Mouse (Mus musculus): ENCODE measurements around the gene Bcs1l. TPM values are rescaled to one million over a fixed set of nuclear protein-coding genes. Genes with fewer than 3 reads are reported as not detected.

The Bcs1l gene
- polyA plus RNA-seq, 1 experiment: 17.3 TPM

DNA sequence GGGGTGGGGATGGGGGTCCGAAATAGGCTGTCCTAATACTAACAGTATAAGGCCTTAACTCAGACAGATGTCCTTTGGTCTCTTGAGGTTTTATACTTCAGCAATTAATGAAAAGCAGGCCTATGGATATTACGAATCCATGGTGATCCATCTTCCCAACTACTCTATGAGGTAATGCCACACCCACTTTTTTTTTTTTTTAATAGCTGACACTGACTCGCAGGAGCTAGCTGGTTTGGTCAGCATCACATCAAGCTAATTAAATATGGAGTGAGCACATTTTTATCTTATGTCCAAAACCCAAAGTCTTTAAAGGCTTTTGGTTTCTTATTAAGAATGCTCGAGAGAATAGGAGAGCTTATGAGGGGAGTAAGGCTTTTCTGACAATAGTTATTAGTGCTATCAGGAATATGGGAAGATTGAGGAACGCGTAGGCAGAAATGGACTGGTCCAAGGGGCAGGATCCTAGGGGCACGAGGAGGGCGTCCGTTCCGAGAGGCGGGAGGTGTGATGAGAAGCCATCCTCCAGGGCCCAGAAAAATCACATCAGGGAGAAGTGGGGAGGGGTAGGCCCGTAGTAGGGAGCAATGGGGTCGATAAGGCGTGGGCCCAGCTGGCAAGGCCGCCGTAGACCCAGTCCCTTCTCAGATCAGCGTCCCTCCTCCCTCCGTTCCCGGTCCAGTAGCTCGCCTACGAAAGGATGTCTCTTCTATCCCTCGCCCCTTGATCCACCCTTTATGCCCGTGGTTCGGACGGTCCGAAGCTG, 12.6 kb downstream of the Bcs1l start:
- H3K36me3 ChIP-seq (ENCODE audit: control insufficient read depth, insufficient read depth, low read length): peaks cover 12% of the 10 kb centered on the region
- no peaks in the 10 kb centered on the region for H3K27me3 ChIP-seq (ENCODE audit: control insufficient read depth, insufficient read depth, low read length)
- H3K27ac ChIP-seq (ENCODE audit: control insufficient read depth, insufficient read depth, low read length): no peak overlapping the region
- H3K4me1 ChIP-seq (replicated peaks; ENCODE audit: control insufficient read depth, insufficient read depth, low read length): peaks cover 4% of the 10 kb centered on the region; the same call in 1 of the 2 replicates
- H3K4me3 ChIP-seq (ENCODE audit: control insufficient read depth, insufficient read depth, low read length): peak overlapping the region; percentile 91
- DNase-seq: no peak
- 10% methylated on average over 26 of the region's 26 CpGs for WGBS
- TF ChIP-seq CTCF (IDR thresholded peaks at IDR 0.05; ENCODE audit: borderline replicate concordance, control insufficient read depth, extremely low read depth, insufficient read depth, low read length, poor library complexity) (no peak), POLR2A (IDR thresholded peaks at IDR 0.05; ENCODE audit: control insufficient read depth, extremely low read depth, insufficient read depth, low read length, poor library complexity) (no peak)

GRCm38 (mm10) chr1:74601267-74601962, 13.3 kb downstream of the Bcs1l start, which contains the start of the genes Rnf25 and Stk36:
Gene Rnf25, minus strand, starts transcription at chr1:74601397.
Gene Stk36, plus strand, starts transcription at chr1:74601445.
- Histone ChIP-seq H3K4me1 (replicated peaks; ENCODE audit: control insufficient read depth, insufficient read depth, low read length) (peaks cover 4% of the 10 kb centered on the region; the same call in 1 of the 2 replicates), H3K27me3 (ENCODE audit: control insufficient read depth, insufficient read depth, low read length) (no peaks in the 10 kb centered on the region), H3K27ac (ENCODE audit: control insufficient read depth, insufficient read depth, low read length) (no peak within 1 kb of the TSS), H3K36me3 (ENCODE audit: control insufficient read depth, insufficient read depth, low read length) (peaks cover 11% of the 10 kb centered on the region), H3K4me3 (ENCODE audit: control insufficient read depth, insufficient read depth, low read length) (peak within 1 kb of the TSS; percentile 91)
- WGBS: 17% methylated on average over 25 of the region's 25 CpGs
- TF ChIP-seq CTCF (IDR thresholded peaks at IDR 0.05; ENCODE audit: borderline replicate concordance, control insufficient read depth, extremely low read depth, insufficient read depth, low read length, poor library complexity): no peak
- TF ChIP-seq POLR2A (IDR thresholded peaks at IDR 0.05; ENCODE audit: control insufficient read depth, extremely low read depth, insufficient read depth, low read length, poor library complexity): peak; percentile 84
- peak; percentile 86 for DNase-seq

GRCm38 (mm10) chr1:74624183-74624582, 36.1 kb downstream of the Bcs1l start:
- TF ChIP-seq POLR2A (IDR thresholded peaks at IDR 0.05; ENCODE audit: control insufficient read depth, extremely low read depth, insufficient read depth, low read length, poor library complexity) (no peak), CTCF (IDR thresholded peaks at IDR 0.05; ENCODE audit: borderline replicate concordance, control insufficient read depth, extremely low read depth, insufficient read depth, low read length, poor library complexity) (no peak)
- 100% methylated on average over 1 of the region's 1 CpGs for WGBS
- Histone ChIP-seq H3K27me3 (ENCODE audit: control insufficient read depth, insufficient read depth, low read length) (no peaks in the 10 kb centered on the region), H3K36me3 (ENCODE audit: control insufficient read depth, insufficient read depth, low read length) (no peaks in the 10 kb centered on the region), H3K27ac (ENCODE audit: control insufficient read depth, insufficient read depth, low read length) (no peak overlapping the region), H3K4me3 (ENCODE audit: control insufficient read depth, insufficient read depth, low read length) (no peak overlapping the region), H3K4me1 (replicated peaks; ENCODE audit: control insufficient read depth, insufficient read depth, low read length) (no peaks in the 10 kb centered on the region)
- DNase-seq: no peak

- 76% methylated on average over 4 of the region's 4 CpGs for WGBS
- Histone ChIP-seq H3K27me3 (ENCODE audit: control insufficient read depth, insufficient read depth, low read length) (no peaks in the 10 kb centered on the region), H3K27ac (ENCODE audit: control insufficient read depth, insufficient read depth, low read length) (no peak overlapping the region), H3K36me3 (ENCODE audit: control insufficient read depth, insufficient read depth, low read length) (no peaks in the 10 kb centered on the region), H3K4me3 (ENCODE audit: control insufficient read depth, insufficient read depth, low read length) (no peak overlapping the region), H3K4me1 (replicated peaks; ENCODE audit: control insufficient read depth, insufficient read depth, low read length) (no peaks in the 10 kb centered on the region)
- DNase-seq: no peak
- TF ChIP-seq CTCF (IDR thresholded peaks at IDR 0.05; ENCODE audit: borderline replicate concordance, control insufficient read depth, extremely low read depth, insufficient read depth, low read length, poor library complexity) (no peak), POLR2A (IDR thresholded peaks at IDR 0.05; ENCODE audit: control insufficient read depth, extremely low read depth, insufficient read depth, low read length, poor library complexity) (no peak)
These were observed 38.0 kb downstream of the Bcs1l start for GRCm38 (mm10) chr1:74626076-74626475.

DNA sequence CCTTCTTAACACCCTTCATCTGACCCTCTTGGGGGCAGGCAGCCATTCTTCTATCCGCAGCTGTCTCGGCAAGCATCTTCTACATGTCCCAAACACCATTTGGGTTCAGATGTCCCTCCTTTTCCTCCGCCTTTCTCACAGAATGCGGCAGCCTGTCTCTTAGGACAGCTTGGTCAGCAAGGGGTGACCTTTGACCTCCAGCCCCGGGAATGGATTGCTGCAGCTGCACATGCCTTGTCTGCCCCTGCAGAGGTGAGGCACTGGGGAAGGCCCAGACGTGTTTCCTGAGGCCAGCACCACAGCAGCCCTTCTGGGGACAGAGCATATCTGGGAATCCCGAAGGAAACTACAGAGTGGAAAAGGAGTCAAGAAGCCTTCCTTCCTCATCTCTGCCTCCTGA, 39.9 kb downstream of the Bcs1l start:
- Histone ChIP-seq H3K27ac (ENCODE audit: control insufficient read depth, insufficient read depth, low read length) (no peak overlapping the region), H3K36me3 (ENCODE audit: control insufficient read depth, insufficient read depth, low read length) (no peaks in the 10 kb centered on the region), H3K4me1 (replicated peaks; ENCODE audit: control insufficient read depth, insufficient read depth, low read length) (no peaks in the 10 kb centered on the region), H3K27me3 (ENCODE audit: control insufficient read depth, insufficient read depth, low read length) (no peaks in the 10 kb centered on the region), H3K4me3 (ENCODE audit: control insufficient read depth, insufficient read depth, low read length) (no peak overlapping the region)
- no peak for DNase-seq
- 84% methylated on average over 7 of the region's 7 CpGs for WGBS
- TF ChIP-seq POLR2A (IDR thresholded peaks at IDR 0.05; ENCODE audit: control insufficient read depth, extremely low read depth, insufficient read depth, low read length, poor library complexity) (no peak), CTCF (IDR thresholded peaks at IDR 0.05; ENCODE audit: borderline replicate concordance, control insufficient read depth, extremely low read depth, insufficient read depth, low read length, poor library complexity) (no peak)

GRCm38 (mm10) chr1:74632734-74633133, 44.6 kb downstream of the Bcs1l start:
- no peaks in the 10 kb centered on the region for H3K27me3 ChIP-seq (ENCODE audit: control insufficient read depth, insufficient read depth, low read length)
- H3K4me3 ChIP-seq (ENCODE audit: control insufficient read depth, insufficient read depth, low read length): no peak overlapping the region
- no peaks in the 10 kb centered on the region for H3K4me1 ChIP-seq (replicated peaks; ENCODE audit: control insufficient read depth, insufficient read depth, low read length)
- 82% methylated on average over 4 of the region's 4 CpGs for WGBS
- H3K36me3 ChIP-seq (ENCODE audit: control insufficient read depth, insufficient read depth, low read length): no peaks in the 10 kb centered on the region
- TF ChIP-seq CTCF (IDR thresholded peaks at IDR 0.05; ENCODE audit: borderline replicate concordance, control insufficient read depth, extremely low read depth, insufficient read depth, low read length, poor library complexity) (no peak), POLR2A (IDR thresholded peaks at IDR 0.05; ENCODE audit: control insufficient read depth, extremely low read depth, insufficient read depth, low read length, poor library complexity) (no peak)
- H3K27ac ChIP-seq (ENCODE audit: control insufficient read depth, insufficient read depth, low read length): no peak overlapping the region
- no peak for DNase-seq

Other genes starting within 250 kb of the Bcs1l start
- gene Catip, start 226.2 kb upstream of the Bcs1l start, polyA plus RNA-seq (2012; rRNA removed): 0.13 and 0.27 TPM in 2 replicates
- gene Slc11a1, start 213.1 kb upstream of the Bcs1l start, polyA plus RNA-seq (2012; rRNA removed): 46.3 and 48.7 TPM in 2 replicates
- 201 and 203 TPM in 2 replicates for gene Ctdsp1, start 196.8 kb upstream of the Bcs1l start, polyA plus RNA-seq (2012; rRNA removed)
- gene Vil1, start 178.9 kb upstream of the Bcs1l start, polyA plus RNA-seq (2012; rRNA removed): 0.74 and 1.0 TPM in 2 replicates
- gene Cnot9, start 82.2 kb upstream of the Bcs1l start, polyA plus RNA-seq (2012; rRNA removed): 40.2 and 53.1 TPM in 2 replicates
- 0.24 and 0.33 TPM in 2 replicates for gene Plcd4, start 45.4 kb upstream of the Bcs1l start, polyA plus RNA-seq (2012; rRNA removed)
- 7.3 and 8.6 TPM in 2 replicates for gene Usp37, start 44.0 kb upstream of the Bcs1l start, polyA plus RNA-seq (2012; rRNA removed)
- gene Zfp142, start within 50 bp of the Bcs1l start, polyA plus RNA-seq (2012; rRNA removed): 28.4 and 30.3 TPM in 2 replicates
- 68.0 and 82.4 TPM in 2 replicates for gene Rnf25, start 13.1 kb downstream of the Bcs1l start, polyA plus RNA-seq (2012; rRNA removed)
- gene Stk36, start 13.2 kb downstream of the Bcs1l start, polyA plus RNA-seq (2012; rRNA removed): 2.6 and 3.7 TPM in 2 replicates
- 45.7 and 51.4 TPM in 2 replicates for gene Ttll4, start 73.5 kb downstream of the Bcs1l start, polyA plus RNA-seq (2012; rRNA removed)
- gene Cyp27a1, start 125.3 kb downstream of the Bcs1l start, polyA plus RNA-seq (2012; rRNA removed): 9.5 and 10.7 TPM in 2 replicates
- 0.10 and 0.38 TPM in 2 replicates for gene Prkag3, start 160.9 kb downstream of the Bcs1l start, polyA plus RNA-seq (2012; rRNA removed)
- gene Wnt6, start 183.6 kb downstream of the Bcs1l start, polyA plus RNA-seq (2012; rRNA removed): 1.8 and 1.9 TPM in 2 replicates
- 5.0 and 5.3 TPM in 2 replicates for gene Wnt10a, start 203.2 kb downstream of the Bcs1l start, polyA plus RNA-seq (2012; rRNA removed)

All from thymus, adult 2 months (tissue).